Mouse (Mus musculus) heart, adult 2 months (tissue): Measurements from ENCODE around the gene Notch1.

Experiments used
- CTCF ChIP-seq: fragments of 200-600 bp; IDR thresholded peaks from 2 replicates; pipeline ENCODE4 v1.8.1; 2022; ENCODE audit warnings: antibody characterized with exemption, mild to moderate bottlenecking, moderate library complexity
- EP300 ChIP-seq: fragments of 200-500 bp; IDR thresholded peaks from 2 replicates; pipeline ENCODE4 v1.6.1; 2011; ENCODE audit warnings: low read depth, low read length, control low read depth; ENCODE audit not compliant: insufficient read depth
- POLR2A ChIP-seq: fragments of 200-500 bp; IDR thresholded peaks from 2 replicates; pipeline ENCODE4 v1.6.1; 2011; ENCODE audit warnings: mild to moderate bottlenecking, low read depth, low read length, control low read depth; ENCODE audit not compliant: insufficient read depth

DNA sequence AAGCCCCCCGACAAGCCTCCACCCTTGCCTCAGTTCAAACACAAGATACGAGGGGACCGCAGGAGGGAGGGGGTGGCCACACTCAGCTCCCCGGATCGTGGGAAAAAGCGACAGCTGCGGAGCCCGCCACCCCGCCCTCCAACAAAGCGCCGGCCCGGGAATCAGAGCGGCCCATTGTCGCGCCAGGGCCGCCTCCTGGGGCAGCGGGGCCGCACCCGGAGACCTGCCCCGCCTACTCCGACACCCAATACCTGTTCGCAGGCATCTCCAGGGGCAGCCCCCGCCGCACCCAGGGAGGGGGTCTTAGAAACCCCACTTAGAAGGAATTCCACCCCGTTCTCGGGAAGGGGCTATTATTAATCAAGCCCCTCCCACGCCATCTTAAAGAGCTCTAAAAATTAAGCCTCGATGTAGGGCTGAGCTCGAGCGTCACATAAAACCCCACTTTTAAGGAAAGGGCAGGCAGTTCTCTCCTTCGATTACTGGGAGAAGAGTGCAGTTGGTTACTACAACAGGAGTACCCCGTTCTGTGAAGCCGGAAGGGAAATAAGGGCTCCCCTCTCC is 14.1 kb downstream of the Notch1 start:
- no peak for TF ChIP-seq CTCF
- no peak for TF ChIP-seq POLR2A
- TF ChIP-seq EP300 = no peak
